ENCODE assay signal across 16 mouse cellular contexts in genomic region chr13:63915684-63916083, GRCm38 (mm10).
DNase-seq lines count a peak whose midpoint lies in the region; ATAC-seq lines count a peak whose summit lies in the region.
"Had no signal": no experiment of that assay in that cellular context is flagged by ENCODE, and none has a peak within 500 bp of the region (broad histone marks: within the 10 kb centered on the region; RNA-seq: fewer than 3 reads in every experiment).

No protein-coding gene starts in this region.

- H3K9me3 ChIP-seq in limb, embryonic 13.5 days, result no peaks in the 10 kb centered on the region
- H3K9me3 ChIP-seq in limb, embryonic 10.5 days (replicated peaks), result no peaks in the 10 kb centered on the region
- no peaks in the 10 kb centered on the region for H3K9me3 ChIP-seq in embryonic facial prominence, embryonic 15.5 days (replicated peaks)
- H3K9me3 ChIP-seq: forebrain, embryonic 15.5 days; neural tube, embryonic 15.5 days had no signal

- no peak for DNase-seq in limb, embryonic 10.5 days (ENCODE audit: low spot score)
- DNase-seq in MEL-GATA-1-ER (ENCODE audit: extremely low read depth, low read depth), result peak; percentile 32
- no peak for DNase-seq in layer of hippocampus, adult 18-20 months (ENCODE audit: low spot score in 2 of 2)
- no peak for DNase-seq in thymus, postnatal 0 days (ENCODE audit: low spot score)
- DNase-seq: cerebellum, adult 9-11 months; gastrocnemius, adult 2 months; heart, adult 2 months; right cerebral cortex, adult 18-20 months; thymus, postnatal 14 days had no signal

- no peak for ATAC-seq in limb, embryonic 13.5 days (ENCODE audit: low FRiP score, low read depth)
- no peak for ATAC-seq in embryonic facial prominence, embryonic 15.5 days (ENCODE audit: insufficient number of reproducible peaks, low FRiP score, low TSS enrichment, low read depth)
- peak; percentile 62 for ATAC-seq in megakaryocyte progenitor cell, adult 5-6 weeks (replicated peaks; ENCODE audit: poor library complexity)
- ATAC-seq in cerebellum, adult (ENCODE audit: insufficient number of reproducible peaks, low FRiP score, low TSS enrichment), result no peak
- ATAC-seq: forebrain, embryonic 15.5 days; hindbrain, postnatal 0 days had no signal

- H3K27ac ChIP-seq in limb, embryonic 13.5 days, result peak overlapping the region; percentile 6; the same call in 1 of the 2 replicates
- no peak overlapping the region for H3K27ac ChIP-seq in limb, embryonic 10.5 days
- peak overlapping the region; percentile 44; the same call in 1 of the 2 replicates for H3K27ac ChIP-seq in embryonic facial prominence, embryonic 15.5 days (replicated peaks)
- H3K27ac ChIP-seq: forebrain, embryonic 15.5 days; gastrocnemius, adult 2 months; heart, adult 2 months had no signal

- no peaks in the 10 kb centered on the region for H3K27me3 ChIP-seq in limb, embryonic 13.5 days
- peaks cover 4% of the 10 kb centered on the region; the same call in 1 of the 2 replicates for H3K27me3 ChIP-seq in limb, embryonic 10.5 days (ENCODE audit: low read depth, poor library complexity, severe bottlenecking)
- no peaks in the 10 kb centered on the region for H3K27me3 ChIP-seq in embryonic facial prominence, embryonic 15.5 days
- H3K27me3 ChIP-seq: forebrain, embryonic 15.5 days; neural tube, embryonic 15.5 days had no signal

- H3K9ac ChIP-seq in limb, embryonic 13.5 days, result no peak overlapping the region
- H3K9ac ChIP-seq in embryonic facial prominence, embryonic 15.5 days, result no peak overlapping the region
- H3K9ac ChIP-seq: forebrain, embryonic 15.5 days; neural tube, embryonic 15.5 days had no signal

- WGBS in limb, embryonic 13.5 days, result 92% methylated on average over 1 of the region's 1 CpGs
- 91% methylated on average over 1 of the region's 1 CpGs for WGBS in limb, embryonic 10.5 days
- 64% methylated on average over 1 of the region's 1 CpGs for WGBS in embryonic facial prominence, embryonic 15.5 days

- H3K4me3 ChIP-seq in limb, embryonic 13.5 days, result no peak overlapping the region
- no peak overlapping the region for H3K4me3 ChIP-seq in limb, embryonic 10.5 days
- H3K4me3 ChIP-seq in embryonic facial prominence, embryonic 15.5 days (replicated peaks), result no peak overlapping the region
- H3K4me3 ChIP-seq: forebrain, embryonic 15.5 days; gastrocnemius, adult 2 months; heart, adult 2 months; neural tube, embryonic 15.5 days had no signal

- peaks cover 69% of the 10 kb centered on the region for H3K4me1 ChIP-seq in limb, embryonic 13.5 days
- peaks cover 54% of the 10 kb centered on the region for H3K4me1 ChIP-seq in limb, embryonic 10.5 days
- H3K4me1 ChIP-seq in embryonic facial prominence, embryonic 15.5 days, result peaks cover 54% of the 10 kb centered on the region

- H3K36me3 ChIP-seq in limb, embryonic 13.5 days, result no peaks in the 10 kb centered on the region
- no peaks in the 10 kb centered on the region for H3K36me3 ChIP-seq in limb, embryonic 10.5 days
- H3K36me3 ChIP-seq in embryonic facial prominence, embryonic 15.5 days, result no peaks in the 10 kb centered on the region
- H3K36me3 ChIP-seq: forebrain, embryonic 15.5 days; neural tube, embryonic 15.5 days had no signal

- no peak overlapping the region for H3K4me2 ChIP-seq in limb, embryonic 13.5 days (replicated peaks)
- no peak overlapping the region for H3K4me2 ChIP-seq in embryonic facial prominence, embryonic 15.5 days (replicated peaks)
- H3K4me2 ChIP-seq: forebrain, embryonic 15.5 days; neural tube, embryonic 15.5 days had no signal
